Mouse (Mus musculus) midbrain, embryonic 11.5 days (tissue): Measurements from ENCODE around the gene Lyrm1. TPM values are rescaled to one million over a fixed set of nuclear protein-coding genes. Genes with fewer than 3 reads are reported as not detected.

Experiments used
- ATAC-seq: fragments of 200-750 bp; cut with Nextera tagmentation; 2 replicates; pipeline ENCODE4 v1.8.0; 2017; ENCODE audit warnings: moderate TSS enrichment, moderate library complexity; ENCODE audit not compliant: low FRiP score
- DNase-seq: peaks from one replicate; pipeline ENCODE4 v3.0.0; 2015; ENCODE audit warnings: low spot score; ENCODE audit errors: missing footprints
- H3K27ac ChIP-seq: fragments of 300-500 bp; sonication (generic); 2 replicates; pipeline ENCODE4 v1.5.1; 2014; ENCODE audit warnings: low read depth, low read length
- H3K27me3 ChIP-seq: fragments of 300-500 bp; sonication (generic); 2 replicates; pipeline ENCODE4 v1.6.1; 2014; ENCODE audit warnings: mild to moderate bottlenecking, low read length, moderate library complexity, mixed read lengths; ENCODE audit not compliant: control insufficient read depth, insufficient read depth
- H3K36me3 ChIP-seq: fragments of 300-500 bp; sonication (generic); 2 replicates; pipeline ENCODE4 v1.6.1; 2014; ENCODE audit warnings: mild to moderate bottlenecking, low read length, moderate library complexity, mixed read lengths; ENCODE audit not compliant: control insufficient read depth, insufficient read depth
- H3K4me1 ChIP-seq: fragments of 300-500 bp; sonication (generic); 2 replicates; pipeline ENCODE4 v1.6.1; 2014; ENCODE audit warnings: low read length; ENCODE audit not compliant: control insufficient read depth, insufficient read depth
- H3K4me2 ChIP-seq: fragments of 300-500 bp; sonication (generic); 2 replicates; pipeline ENCODE4 v1.6.1; 2014; ENCODE audit warnings: mild to moderate bottlenecking, moderate library complexity
- H3K4me3 ChIP-seq: fragments of 300-500 bp; sonication (generic); 2 replicates; pipeline ENCODE4 v1.5.1; 2014; ENCODE audit warnings: low read depth, low read length
- H3K9ac ChIP-seq: fragments of 300-500 bp; sonication (generic); 2 replicates; pipeline ENCODE4 v1.6.1; 2014; ENCODE audit warnings: low read length
- H3K9me3 ChIP-seq: fragments of 300-500 bp; sonication (generic); 2 replicates; pipeline ENCODE4 v1.6.1; 2016; ENCODE audit warnings: low read length; ENCODE audit not compliant: control insufficient read depth
- WGBS: fragments of 180-500 bp; shearing (Covaris S2); extraction: QIAGEN DNeasy Blood & Tissue Kit; methylation state at CpG from one replicate; pipeline ENCODE4 v1.1.7; 2014; 5-methylcytosine and 5-hydroxymethylcytosine counted together
- polyA plus RNA-seq: library from polyadenylated mRNA; unstranded; fragments of >200 nt; fragmentation: Nextera tagmentation; extraction: Ambion mirVana; gene quantifications from 2 replicates; pipeline ENCODE4 v1.2.1, GENCODE M21; 2014

Gene Lyrm1
- polyA plus RNA-seq, 1 experiment from 2014 or later: 13.1 TPM

DNA sequence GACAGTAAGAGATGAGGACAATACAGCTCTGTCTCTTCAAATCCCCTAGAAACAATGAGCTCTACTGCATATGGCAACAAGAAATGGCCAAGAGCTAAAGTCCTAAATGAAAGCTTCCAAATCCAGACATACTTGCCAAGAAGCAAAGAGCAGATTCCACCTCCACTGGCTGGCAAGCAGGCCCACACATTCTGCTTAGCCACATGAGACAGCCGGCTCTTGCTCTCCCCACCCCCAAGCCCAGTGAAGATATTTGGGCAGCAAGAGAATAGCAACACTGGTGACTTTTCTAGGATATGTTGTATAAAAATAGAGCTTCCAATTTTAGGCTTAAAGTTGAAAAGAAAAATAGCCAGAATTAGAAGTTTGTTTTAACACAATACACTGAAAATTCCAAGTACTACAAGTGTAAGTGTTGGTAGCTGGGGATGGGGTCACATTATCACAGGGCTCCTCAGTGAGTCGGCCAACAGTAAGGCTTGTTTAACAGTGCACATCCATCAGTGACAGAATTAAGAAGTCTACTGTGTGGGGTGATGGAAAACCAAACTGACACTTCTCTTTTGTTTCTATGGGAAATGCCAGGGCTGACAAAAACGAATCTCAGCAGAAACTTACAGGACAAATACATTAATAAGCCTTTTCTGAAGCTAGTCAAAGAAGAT lies 19.8 kb upstream of the Lyrm1 start:
- Histone ChIP-seq H3K27me3 (no peaks in the 10 kb centered on the region), H3K27ac (no peak overlapping the region), H3K9ac (no peak overlapping the region), H3K4me3 (no peak overlapping the region), H3K4me1 (peaks cover 3% of the 10 kb centered on the region; the same call in 1 of the 2 replicates), H3K4me2 (no peak overlapping the region), H3K9me3 (no peaks in the 10 kb centered on the region), H3K36me3 (no peaks in the 10 kb centered on the region)
- DNase-seq: no peak
- no peak for ATAC-seq
- WGBS: 66% methylated on average over 3 of the region's 3 CpGs

DNA sequence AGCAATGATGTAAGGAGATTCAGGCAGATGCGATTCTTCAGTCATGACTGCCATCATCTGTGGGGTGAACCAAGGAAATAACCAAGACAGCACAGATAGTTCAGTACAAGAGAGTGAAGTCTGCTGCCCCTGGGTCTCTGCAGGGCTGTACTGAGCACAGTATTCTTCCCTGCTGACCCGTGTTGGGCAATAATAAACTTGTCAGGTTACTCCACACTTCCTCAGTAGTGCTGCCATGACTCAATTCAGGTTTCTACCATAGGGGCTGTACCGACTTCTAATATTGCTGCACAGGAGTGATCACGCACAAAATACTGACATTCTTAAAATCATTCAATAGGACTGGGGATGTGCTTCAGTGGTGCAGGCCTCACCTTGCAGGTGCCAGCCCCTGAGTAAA lies 16.5 kb upstream of the Lyrm1 start:
- no peak for ATAC-seq
- 91% methylated on average over 4 of the region's 4 CpGs for WGBS
- Histone ChIP-seq H3K36me3 (no peaks in the 10 kb centered on the region), H3K27me3 (no peaks in the 10 kb centered on the region), H3K9me3 (no peaks in the 10 kb centered on the region), H3K4me1 (no peaks in the 10 kb centered on the region), H3K27ac (no peak overlapping the region), H3K4me2 (no peak overlapping the region), H3K4me3 (no peak overlapping the region), H3K9ac (no peak overlapping the region)
- DNase-seq: no peak

DNA sequence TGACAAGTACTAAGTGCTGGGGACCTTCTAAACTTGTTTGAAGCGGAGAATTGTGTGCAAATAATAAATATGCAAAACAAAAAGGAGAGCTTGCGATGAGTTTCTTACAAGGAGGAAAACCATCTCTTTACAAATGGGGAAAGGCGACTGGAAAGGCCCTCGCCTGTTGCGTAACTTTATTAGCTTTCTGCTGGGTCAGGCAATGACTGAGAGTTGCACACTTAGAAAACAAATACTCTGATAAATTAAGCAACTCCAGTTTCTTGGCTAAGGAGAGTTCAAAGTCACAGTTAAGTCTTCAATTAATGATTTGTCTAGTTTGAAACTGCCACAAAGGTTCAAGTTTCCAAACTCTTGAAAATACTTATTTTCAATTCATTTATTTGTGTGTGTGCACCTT lies 15.3 kb upstream of the Lyrm1 start:
- DNase-seq: no peak
- no peaks in the 10 kb centered on the region for H3K9me3 ChIP-seq
- ATAC-seq: no peak
- no peak overlapping the region for H3K9ac ChIP-seq
- H3K4me3 ChIP-seq: no peak overlapping the region
- WGBS: 95% methylated on average over 5 of the region's 5 CpGs
- H3K27ac ChIP-seq: no peak overlapping the region
- H3K4me2 ChIP-seq: no peak overlapping the region
- no peaks in the 10 kb centered on the region for H3K27me3 ChIP-seq
- H3K4me1 ChIP-seq: no peaks in the 10 kb centered on the region
- no peaks in the 10 kb centered on the region for H3K36me3 ChIP-seq

DNA sequence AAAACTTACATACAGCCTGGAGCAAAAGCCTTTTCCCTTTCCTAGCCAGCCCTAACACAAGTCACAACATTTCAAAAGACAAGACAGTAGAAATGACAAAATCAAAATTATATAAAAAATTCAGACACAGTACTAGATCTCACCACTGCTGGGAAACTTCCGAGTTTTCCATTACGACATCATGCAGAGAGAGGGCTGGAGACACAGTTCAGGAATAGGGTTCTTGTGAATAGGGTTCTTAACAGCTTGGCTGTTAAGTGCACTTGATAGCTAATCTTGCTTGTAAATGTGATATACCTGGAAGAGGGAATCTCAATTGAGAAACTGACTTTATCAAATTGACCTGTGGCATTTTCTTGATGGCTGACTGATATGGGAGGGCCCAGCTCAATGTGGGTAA lies 14.4 kb upstream of the Lyrm1 start:
- no peak overlapping the region for H3K27ac ChIP-seq
- H3K4me1 ChIP-seq: no peaks in the 10 kb centered on the region
- DNase-seq: no peak
- no peak overlapping the region for H3K9ac ChIP-seq
- no peak for ATAC-seq
- WGBS: 87% methylated on average over 2 of the region's 2 CpGs
- H3K36me3 ChIP-seq: no peaks in the 10 kb centered on the region; the same call in 1 of the 2 replicates
- H3K27me3 ChIP-seq: no peaks in the 10 kb centered on the region
- no peak overlapping the region for H3K4me2 ChIP-seq
- H3K4me3 ChIP-seq: no peak overlapping the region
- no peaks in the 10 kb centered on the region for H3K9me3 ChIP-seq

DNA sequence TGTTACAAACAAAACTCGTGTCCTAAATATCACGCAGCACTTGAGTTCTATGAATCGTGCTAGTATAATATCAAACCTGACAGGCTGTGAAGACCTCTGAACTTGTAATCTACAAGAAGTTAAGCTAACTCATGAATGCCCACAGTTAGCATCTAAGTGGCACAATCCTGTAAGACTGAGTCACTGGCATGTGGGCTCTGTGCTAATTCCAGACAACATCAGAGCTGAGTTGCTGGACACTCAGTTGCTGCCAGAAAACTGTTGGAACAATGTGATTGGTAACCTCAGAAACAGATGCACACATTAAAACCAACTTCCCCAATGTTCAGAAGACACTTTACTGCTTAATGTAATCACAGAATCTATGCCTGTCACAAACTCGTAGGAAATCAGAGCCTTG lies 7.8 kb upstream of the Lyrm1 start:
- WGBS: 90% methylated on average over 4 of the region's 4 CpGs
- no peak for ATAC-seq
- DNase-seq: no peak

DNA sequence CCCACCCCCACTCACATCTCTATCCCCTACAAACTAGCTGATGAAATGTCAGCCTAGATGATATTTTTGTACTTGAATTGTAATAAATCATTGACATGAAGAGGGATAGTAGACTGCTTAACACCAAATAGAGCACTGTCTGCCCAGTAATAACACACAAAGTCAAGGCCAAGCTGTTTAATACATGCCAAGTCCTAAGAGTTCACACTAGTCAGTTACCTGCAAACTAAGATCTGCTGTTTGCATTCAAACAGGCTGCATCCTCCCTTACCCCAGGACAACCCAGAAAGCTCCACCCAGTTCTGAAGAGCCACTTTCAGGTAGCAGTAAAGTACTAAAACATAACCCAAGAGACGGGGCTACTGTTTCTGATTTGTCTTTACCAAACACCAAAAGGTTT lies 3.5 kb upstream of the Lyrm1 start:
- H3K36me3 ChIP-seq: no peaks in the 10 kb centered on the region
- no peak overlapping the region for H3K4me2 ChIP-seq
- H3K27me3 ChIP-seq: no peaks in the 10 kb centered on the region
- DNase-seq: no peak
- H3K4me1 ChIP-seq: peaks cover 9% of the 10 kb centered on the region
- 91% methylated on average over 1 of the region's 1 CpGs for WGBS
- H3K4me3 ChIP-seq: no peak overlapping the region
- no peak overlapping the region for H3K9ac ChIP-seq
- H3K27ac ChIP-seq: no peak overlapping the region
- no peaks in the 10 kb centered on the region for H3K9me3 ChIP-seq
- ATAC-seq: no peak

More for the DNA sequence above, 7.8 kb upstream of the Lyrm1 start:
- H3K9ac ChIP-seq: no peak overlapping the region
- no peak overlapping the region for H3K27ac ChIP-seq
- no peaks in the 10 kb centered on the region for H3K9me3 ChIP-seq
- no peak overlapping the region for H3K4me3 ChIP-seq
- H3K4me2 ChIP-seq: no peak overlapping the region
- H3K27me3 ChIP-seq: no peaks in the 10 kb centered on the region
- no peaks in the 10 kb centered on the region; the same call in 1 of the 2 replicates for H3K36me3 ChIP-seq
- no peaks in the 10 kb centered on the region for H3K4me1 ChIP-seq

DNA sequence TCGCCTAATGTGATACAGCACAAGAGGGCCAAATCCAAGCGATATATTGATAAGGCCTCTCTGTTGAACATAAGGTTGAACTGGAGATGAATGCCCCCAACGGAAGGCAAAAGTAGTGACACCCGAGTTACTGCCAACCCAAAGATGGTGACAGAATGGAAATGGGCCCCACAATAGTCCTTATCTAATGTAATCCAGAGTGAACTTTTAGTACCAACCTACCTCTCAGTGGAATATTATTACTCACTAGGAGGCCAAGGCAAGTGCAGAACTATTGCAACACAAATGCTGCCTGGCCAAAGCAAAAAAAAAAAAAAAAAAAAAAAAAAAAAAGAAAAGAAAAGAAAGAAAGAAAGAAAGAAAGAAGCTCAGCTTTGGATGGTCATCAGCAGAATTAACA lies 2.9 kb upstream of the Lyrm1 start:
- H3K9ac ChIP-seq: no peak overlapping the region
- H3K27ac ChIP-seq: no peak overlapping the region
- H3K9me3 ChIP-seq: no peaks in the 10 kb centered on the region
- ATAC-seq (no peak), DNase-seq (no peak)
- 89% methylated on average over 4 of the region's 4 CpGs for WGBS
- H3K4me1 ChIP-seq: peaks cover 9% of the 10 kb centered on the region
- H3K36me3 ChIP-seq: no peaks in the 10 kb centered on the region
- no peak overlapping the region for H3K4me2 ChIP-seq
- H3K4me3 ChIP-seq: no peak overlapping the region
- no peaks in the 10 kb centered on the region for H3K27me3 ChIP-seq

DNA sequence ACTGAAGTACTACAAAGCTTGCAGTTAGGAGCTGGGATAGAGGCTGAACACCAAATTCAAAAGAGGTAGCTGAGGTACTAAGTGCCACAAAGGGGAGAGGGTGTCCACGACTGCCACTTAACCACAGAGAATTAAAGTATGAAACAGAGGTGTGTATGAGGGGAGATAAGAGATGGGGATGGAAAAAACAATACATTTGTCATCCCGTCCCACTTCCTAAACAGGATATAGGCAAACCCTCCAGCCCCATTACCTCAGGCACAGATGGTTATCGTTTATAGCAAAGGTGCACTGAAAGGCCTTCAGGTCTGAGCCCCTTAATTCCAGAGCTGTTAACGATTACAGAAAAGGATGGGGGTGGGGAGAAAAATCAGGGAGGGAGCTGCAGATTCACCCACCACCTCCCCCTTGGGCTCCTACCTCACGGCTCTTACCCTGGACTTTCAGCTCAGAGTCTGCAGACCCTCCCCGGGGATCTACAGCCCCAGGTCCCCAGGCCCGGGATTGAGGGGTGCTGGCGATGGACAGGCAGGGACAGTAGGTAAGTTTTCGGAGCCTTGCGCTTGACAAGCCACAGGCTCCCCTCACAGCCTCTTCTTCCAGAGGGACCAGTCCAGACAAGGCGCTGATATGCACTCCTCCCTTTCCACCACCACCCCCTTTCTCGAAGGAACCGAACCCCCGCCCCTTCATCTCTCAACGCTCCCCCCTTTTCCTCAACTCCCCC lies 680 bp upstream of the Lyrm1 start:
- WGBS: 3% methylated on average over 15 of the region's 15 CpGs
- peak overlapping the region; percentile 81 for H3K9ac ChIP-seq
- H3K36me3 ChIP-seq: no peaks in the 10 kb centered on the region
- no peaks in the 10 kb centered on the region for H3K9me3 ChIP-seq
- H3K4me2 ChIP-seq: peak overlapping the region; percentile 53
- H3K4me3 ChIP-seq: peak overlapping the region; percentile 74
- no peaks in the 10 kb centered on the region for H3K27me3 ChIP-seq
- peak overlapping the region; percentile 33; the same call in 1 of the 2 replicates for H3K27ac ChIP-seq
- peaks cover 9% of the 10 kb centered on the region for H3K4me1 ChIP-seq
- ATAC-seq (peak; percentile 62), DNase-seq (no peak)

DNA sequence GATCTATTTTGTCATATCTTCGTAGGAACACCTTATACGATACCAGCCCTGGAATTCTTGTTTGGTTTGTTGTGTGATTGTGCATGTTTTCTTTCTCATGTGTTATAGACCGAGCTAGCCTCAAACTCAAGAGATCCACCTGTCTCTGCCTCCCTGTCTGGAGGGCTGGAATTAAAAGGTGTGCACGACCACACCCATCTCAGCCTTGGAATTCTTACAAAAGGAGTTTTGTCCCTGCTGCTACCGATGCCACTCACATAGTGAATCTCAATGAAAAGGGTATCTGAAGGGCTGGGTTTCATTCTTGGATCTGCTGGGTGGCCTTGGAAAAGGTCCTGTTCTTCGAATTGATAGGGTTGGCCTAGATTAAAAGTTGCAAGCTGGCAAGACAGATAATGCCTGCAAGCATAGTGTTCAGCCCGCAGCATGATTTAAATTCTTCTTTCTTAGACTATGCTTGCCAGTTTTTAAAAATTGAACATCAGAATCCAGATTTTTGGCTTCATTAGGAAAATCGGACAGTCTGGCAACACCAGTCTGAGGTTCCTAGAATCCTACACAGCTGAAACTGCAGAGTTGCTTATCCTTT lies 2.0 kb downstream of the Lyrm1 start:
- Histone ChIP-seq H3K27ac (no peak overlapping the region), H3K27me3 (no peaks in the 10 kb centered on the region), H3K4me1 (peaks cover 9% of the 10 kb centered on the region), H3K4me2 (no peak overlapping the region), H3K9ac (no peak overlapping the region), H3K36me3 (no peaks in the 10 kb centered on the region), H3K4me3 (no peak overlapping the region), H3K9me3 (no peaks in the 10 kb centered on the region)
- 92% methylated on average over 8 of the region's 8 CpGs for WGBS
- no peak for ATAC-seq
- no peak for DNase-seq
